Mouse (Mus musculus): ENCODE measurements around the gene Olfr916. TPM values are rescaled to one million over a fixed set of nuclear protein-coding genes. Genes with fewer than 3 reads are reported as not detected.

The Olfr916 gene
- not detected in 2 replicates for polyA plus RNA-seq (2014; fragmentation: Nextera tagmentation; extraction: Ambion mirVana)

- Histone ChIP-seq H3K4me3 (ENCODE audit: low read depth, low read length) (no peak within 1 kb of the TSS), H3K4me1 (ENCODE audit: control insufficient read depth, insufficient read depth, low read length) (no peaks in the 10 kb centered on the region), H3K27ac (ENCODE audit: low read depth, low read length) (no peak within 1 kb of the TSS), H3K36me3 (ENCODE audit: control insufficient read depth, insufficient read depth, low read length) (no peaks in the 10 kb centered on the region), H3K9me3 (ENCODE audit: control insufficient read depth, low read length) (no peaks in the 10 kb centered on the region), H3K9ac (ENCODE audit: low read length) (no peak within 1 kb of the TSS), H3K27me3 (ENCODE audit: control insufficient read depth, insufficient read depth, low read length) (no peaks in the 10 kb centered on the region), H3K4me2 (no peak within 1 kb of the TSS)
- no peak for DNase-seq (ENCODE audit: low spot score, missing footprints)
- no peak for ATAC-seq (ENCODE audit: low FRiP score)
- WGBS: 73% methylated on average over 1 of the region's 1 CpGs
Observed at GRCm38 (mm10) chr9:38659775-38660174, at the start of gene Olfr916. TSS of gene Olfr916 (minus strand) at chr9:38659875.

- Histone ChIP-seq H3K4me1 (ENCODE audit: control insufficient read depth, insufficient read depth, low read length) (no peaks in the 10 kb centered on the region), H3K4me2 (no peak within 1 kb of the TSS), H3K36me3 (ENCODE audit: control insufficient read depth, insufficient read depth, low read length) (no peaks in the 10 kb centered on the region), H3K27ac (ENCODE audit: low read depth, low read length) (no peak within 1 kb of the TSS), H3K27me3 (ENCODE audit: control insufficient read depth, insufficient read depth, low read length) (no peaks in the 10 kb centered on the region), H3K9ac (ENCODE audit: low read length) (no peak within 1 kb of the TSS), H3K4me3 (ENCODE audit: low read depth, low read length) (no peak within 1 kb of the TSS), H3K9me3 (ENCODE audit: control insufficient read depth, low read length) (no peaks in the 10 kb centered on the region)
- no peak for DNase-seq (ENCODE audit: low spot score, missing footprints)
- WGBS: 87% methylated on average over 2 of the region's 2 CpGs
- ATAC-seq (ENCODE audit: low FRiP score): no peak
Observed at GRCm38 (mm10) chr9:38674501-38674900, 14.8 kb upstream of the Olfr916 start, which contains the start of gene Olfr918. TSS of gene Olfr918 (minus strand) at chr9:38674601.

GRCm38 (mm10) chr9:38672887-38673286, 13.2 kb upstream of the Olfr916 start:
- no peak overlapping the region for H3K9ac ChIP-seq (ENCODE audit: low read length)
- H3K9me3 ChIP-seq (ENCODE audit: control insufficient read depth, low read length): no peaks in the 10 kb centered on the region
- no peaks in the 10 kb centered on the region for H3K27me3 ChIP-seq (ENCODE audit: control insufficient read depth, insufficient read depth, low read length)
- no peak for DNase-seq (ENCODE audit: low spot score, missing footprints)
- no peaks in the 10 kb centered on the region for H3K36me3 ChIP-seq (ENCODE audit: control insufficient read depth, insufficient read depth, low read length)
- H3K4me1 ChIP-seq (ENCODE audit: control insufficient read depth, insufficient read depth, low read length): no peaks in the 10 kb centered on the region
- no peak overlapping the region for H3K27ac ChIP-seq (ENCODE audit: low read depth, low read length)
- ATAC-seq (ENCODE audit: low FRiP score): no peak
- 92% methylated on average over 2 of the region's 2 CpGs for WGBS
- no peak overlapping the region for H3K4me3 ChIP-seq (ENCODE audit: low read depth, low read length)
- H3K4me2 ChIP-seq: no peak overlapping the region

- no peak within 1 kb of the TSS for H3K4me3 ChIP-seq (ENCODE audit: low read depth, low read length)
- H3K27ac ChIP-seq (ENCODE audit: low read depth, low read length): no peak within 1 kb of the TSS
- no peaks in the 10 kb centered on the region for H3K27me3 ChIP-seq (ENCODE audit: control insufficient read depth, insufficient read depth, low read length)
- H3K4me1 ChIP-seq (ENCODE audit: control insufficient read depth, insufficient read depth, low read length): no peaks in the 10 kb centered on the region
- H3K9me3 ChIP-seq (ENCODE audit: control insufficient read depth, low read length): no peaks in the 10 kb centered on the region
- WGBS: 88% methylated on average over 1 of the region's 1 CpGs
- ATAC-seq (ENCODE audit: low FRiP score) (no peak), DNase-seq (ENCODE audit: low spot score, missing footprints) (no peak)
- no peak within 1 kb of the TSS for H3K4me2 ChIP-seq
- no peaks in the 10 kb centered on the region for H3K36me3 ChIP-seq (ENCODE audit: control insufficient read depth, insufficient read depth, low read length)
- no peak within 1 kb of the TSS for H3K9ac ChIP-seq (ENCODE audit: low read length)
Observed at GRCm38 (mm10) chr9:38665742-38666141, 6.1 kb upstream of the Olfr916 start, which contains the start of gene Olfr917. TSS of gene Olfr917 (minus strand) at chr9:38665842.

- H3K4me3 ChIP-seq (ENCODE audit: low read depth, low read length): no peak overlapping the region
- H3K27ac ChIP-seq (ENCODE audit: low read depth, low read length): no peak overlapping the region
- H3K4me2 ChIP-seq: no peak overlapping the region
- H3K9me3 ChIP-seq (ENCODE audit: control insufficient read depth, low read length): no peaks in the 10 kb centered on the region; the same call in 1 of the 2 replicates
- H3K4me1 ChIP-seq (ENCODE audit: control insufficient read depth, insufficient read depth, low read length): no peaks in the 10 kb centered on the region
- no peaks in the 10 kb centered on the region for H3K36me3 ChIP-seq (ENCODE audit: control insufficient read depth, insufficient read depth, low read length)
- DNase-seq (ENCODE audit: low spot score, missing footprints): no peak
- 79% methylated on average over 4 of the region's 4 CpGs for WGBS
- no peak for ATAC-seq (ENCODE audit: low FRiP score)
- no peaks in the 10 kb centered on the region for H3K27me3 ChIP-seq (ENCODE audit: control insufficient read depth, insufficient read depth, low read length)
- no peak overlapping the region for H3K9ac ChIP-seq (ENCODE audit: low read length)
Observed at GRCm38 (mm10) chr9:38632406-38632805, 27.3 kb downstream of the Olfr916 start.

Other genes starting within 250 kb of the Olfr916 start
- gene Olfr901, start 230.4 kb downstream of the Olfr916 start, polyA plus RNA-seq (2014; fragmentation: Nextera tagmentation; extraction: Ambion mirVana): not detected in 2 replicates
- gene Olfr902, start 212.2 kb downstream of the Olfr916 start, polyA plus RNA-seq (2014; fragmentation: Nextera tagmentation; extraction: Ambion mirVana): not detected in 2 replicates
- not detected in 2 replicates for gene Olfr904, start 196.7 kb downstream of the Olfr916 start, polyA plus RNA-seq (2014; fragmentation: Nextera tagmentation; extraction: Ambion mirVana)
- gene Olfr905, start 188.8 kb downstream of the Olfr916 start, polyA plus RNA-seq (2014; fragmentation: Nextera tagmentation; extraction: Ambion mirVana): not detected in 2 replicates
- gene Olfr906, start 172.8 kb downstream of the Olfr916 start, polyA plus RNA-seq (2014; fragmentation: Nextera tagmentation; extraction: Ambion mirVana): not detected in 2 replicates
- not detected in 2 replicates for gene Olfr907, start 164.1 kb downstream of the Olfr916 start, polyA plus RNA-seq (2014; fragmentation: Nextera tagmentation; extraction: Ambion mirVana)
- gene Olfr911-ps1, start 138.3 kb downstream of the Olfr916 start, polyA plus RNA-seq (2014; fragmentation: Nextera tagmentation; extraction: Ambion mirVana): not detected in 2 replicates
- not detected in 2 replicates for gene Olfr910, start 122.0 kb downstream of the Olfr916 start, polyA plus RNA-seq (2014; fragmentation: Nextera tagmentation; extraction: Ambion mirVana)
- not detected in 2 replicates for gene Olfr912, start 79.7 kb downstream of the Olfr916 start, polyA plus RNA-seq (2014; fragmentation: Nextera tagmentation; extraction: Ambion mirVana)
- not detected in 2 replicates for gene Olfr913, start 67.1 kb downstream of the Olfr916 start, polyA plus RNA-seq (2014; fragmentation: Nextera tagmentation; extraction: Ambion mirVana)
- gene Olfr914, start 54.8 kb downstream of the Olfr916 start, polyA plus RNA-seq (2014; fragmentation: Nextera tagmentation; extraction: Ambion mirVana): not detected in 2 replicates
- not detected in 2 replicates for gene Olfr917, start 6.0 kb upstream of the Olfr916 start, polyA plus RNA-seq (2014; fragmentation: Nextera tagmentation; extraction: Ambion mirVana)
- not detected in 2 replicates for gene Olfr918, start 14.7 kb upstream of the Olfr916 start, polyA plus RNA-seq (2014; fragmentation: Nextera tagmentation; extraction: Ambion mirVana)
- gene Olfr919, start 43.8 kb upstream of the Olfr916 start, polyA plus RNA-seq (2014; fragmentation: Nextera tagmentation; extraction: Ambion mirVana): not detected in 2 replicates
- gene Vwa5a, start 58.4 kb upstream of the Olfr916 start, polyA plus RNA-seq (2014; fragmentation: Nextera tagmentation; extraction: Ambion mirVana): 8.2 and 10.6 TPM in 2 replicates
- gene Olfr920, start 92.4 kb upstream of the Olfr916 start, polyA plus RNA-seq (2014; fragmentation: Nextera tagmentation; extraction: Ambion mirVana): not detected in 2 replicates
- gene Olfr921, start 113.2 kb upstream of the Olfr916 start, polyA plus RNA-seq (2014; fragmentation: Nextera tagmentation; extraction: Ambion mirVana): not detected in 2 replicates
- gene Olfr922, start 154.7 kb upstream of the Olfr916 start, polyA plus RNA-seq (2014; fragmentation: Nextera tagmentation; extraction: Ambion mirVana): not detected in 2 replicates
- gene Olfr923, start 166.7 kb upstream of the Olfr916 start, polyA plus RNA-seq (2014; fragmentation: Nextera tagmentation; extraction: Ambion mirVana): not detected in 2 replicates
- not detected in 2 replicates for gene Olfr924, start 184.6 kb upstream of the Olfr916 start, polyA plus RNA-seq (2014; fragmentation: Nextera tagmentation; extraction: Ambion mirVana)
- not detected in 2 replicates for gene Olfr26, start 195.2 kb upstream of the Olfr916 start, polyA plus RNA-seq (2014; fragmentation: Nextera tagmentation; extraction: Ambion mirVana)
- gene Olfr926, start 217.3 kb upstream of the Olfr916 start, polyA plus RNA-seq (2014; fragmentation: Nextera tagmentation; extraction: Ambion mirVana): not detected in 2 replicates